Mouse (Mus musculus): ENCODE data around the gene Sorcs1.

- TF ChIP-seq CTCF (IDR thresholded peaks at IDR 0.05; ENCODE audit: low read depth) (no peak), EP300 (IDR thresholded peaks at IDR 0.05; ENCODE audit: low read depth) (no peak)
Measured at GRCm38 (mm10) chr19:50664311-50664710, 14.1 kb downstream of the Sorcs1 start.
